Mouse (Mus musculus): ENCODE data around the gene Pik3r3. TPM values are rescaled to one million over a fixed set of nuclear protein-coding genes. Genes with fewer than 3 reads are reported as not detected.

Pik3r3 gene
- total RNA-seq, 2 experiments from 2014 or later, result 9.7 to 17.1 TPM

Other genes starting within 250 kb of the Pik3r3 start
- under 1 TPM; 0.15 to 0.57 TPM for gene Faah, start 203.7 kb upstream of the Pik3r3 start, total RNA-seq (2021)
- 10 to 100 TPM; 15.0 TPM for gene Nsun4, start 167.7 kb upstream of the Pik3r3 start, total RNA-seq (2021)
- 100 to 1,000 TPM; 735 to 767 TPM for gene Uqcrh, start 146.5 kb upstream of the Pik3r3 start, total RNA-seq (2021)
- gene Lrrc41, start 146.3 kb upstream of the Pik3r3 start, total RNA-seq (2021), result 10 to 100 TPM; 44.2 to 44.8 TPM
- 1 to 10 TPM; 5.3 to 6.6 TPM for gene Rad54l, start 97.9 kb upstream of the Pik3r3 start, total RNA-seq (2021)
- gene Pomgnt1, start 97.8 kb upstream of the Pik3r3 start, total RNA-seq (2021), result 10 to 100 TPM; 56.4 to 56.9 TPM
- 1 to 10 TPM; 6.8 to 7.6 TPM for gene Lurap1, start 70.3 kb upstream of the Pik3r3 start, total RNA-seq (2021)
- gene Tspan1, start 54.0 kb upstream of the Pik3r3 start, total RNA-seq (2021), result not detected
- not detected for gene 1700042G07Rik, start 48.2 kb upstream of the Pik3r3 start, total RNA-seq (2021)
- gene Gm49337, start 48.2 kb upstream of the Pik3r3 start, total RNA-seq (2021), result not detected
- 10 to 100 TPM; 72.7 to 80.9 TPM for gene Mast2, start 242.6 kb downstream of the Pik3r3 start, total RNA-seq (2021)